In genomic region chr2:165153006-165153405, GRCm38 (mm10) we compare ENCODE assay signal across 8 mouse cellular contexts.
DNase-seq lines count a peak whose midpoint lies in the region; ATAC-seq and TF ChIP-seq lines count a peak whose summit lies in the region.

No protein-coding gene starts in this region.

- WGBS in hindbrain, embryonic 13.5 days, result 37% methylated on average over 12 of the region's 12 CpGs
- 29% methylated on average over 12 of the region's 12 CpGs for WGBS in hindbrain, postnatal 0 days
- 6% methylated on average over 12 of the region's 12 CpGs for WGBS in heart, postnatal 0 days
- 21% methylated on average over 12 of the region's 12 CpGs for whole genome bisulfite sequencing in liver, postnatal 0 days (ENCODE audit: insufficient replicate concordance)

- H3K36me3 ChIP-seq in hindbrain, embryonic 13.5 days, result no peaks in the 10 kb centered on the region
- H3K36me3 ChIP-seq in hindbrain, postnatal 0 days (ENCODE audit: insufficient read depth, low read length), result no peaks in the 10 kb centered on the region
- no peaks in the 10 kb centered on the region for H3K36me3 ChIP-seq in heart, postnatal 0 days (replicated peaks; ENCODE audit: control insufficient read depth, insufficient read depth, low read length)
- no peaks in the 10 kb centered on the region for H3K36me3 ChIP-seq in liver, postnatal 0 days (replicated peaks; ENCODE audit: insufficient read depth, low read length)

- peaks cover 50% of the 10 kb centered on the region for H3K4me1 ChIP-seq in hindbrain, embryonic 13.5 days (replicated peaks)
- H3K4me1 ChIP-seq in hindbrain, postnatal 0 days (ENCODE audit: insufficient read depth, low read length), result 0 out of 2 replicates have a peak, but pooled peaks cover 4% of the 10 kb centered on the region
- peaks cover 11% of the 10 kb centered on the region for H3K4me1 ChIP-seq in heart, postnatal 0 days (ENCODE audit: control insufficient read depth, insufficient read depth)
- H3K4me1 ChIP-seq in liver, postnatal 0 days (ENCODE audit: insufficient read depth), result no peaks in the 10 kb centered on the region

- H3K9ac ChIP-seq in hindbrain, embryonic 13.5 days, result no peak overlapping the region
- no peak overlapping the region for H3K9ac ChIP-seq in hindbrain, postnatal 0 days (replicated peaks; ENCODE audit: low read length)
- H3K9ac ChIP-seq in heart, postnatal 0 days (replicated peaks; ENCODE audit: low read depth, low read length), result no peak overlapping the region
- H3K9ac ChIP-seq in liver, postnatal 0 days (replicated peaks), result no peak overlapping the region

- DNase-seq in hindbrain, postnatal 0 days (ENCODE audit: low spot score), result no peak
- DNase-seq in heart, postnatal 0 days (ENCODE audit: low spot score), result peak; percentile 80
- peak; percentile 60 to 62 for DNase-seq in right cerebral cortex, postnatal 10 days (ENCODE audit: low spot score in 2 of 2)
- DNase-seq in lung, postnatal 14 days, result no peak
- no peak for DNase-seq in B cell, adult 2 months
- no peak for DNase-seq in liver, postnatal 0 days

- H3K9me3 ChIP-seq in hindbrain, embryonic 13.5 days, result no peaks in the 10 kb centered on the region
- no peaks in the 10 kb centered on the region for H3K9me3 ChIP-seq in hindbrain, postnatal 0 days (ENCODE audit: low read length)
- H3K9me3 ChIP-seq in heart, postnatal 0 days (replicated peaks; ENCODE audit: control insufficient read depth, low read length), result no peaks in the 10 kb centered on the region
- H3K9me3 ChIP-seq in liver, postnatal 0 days (ENCODE audit: low read length), result no peaks in the 10 kb centered on the region

- peaks cover 6% of the 10 kb centered on the region; the same call in 1 of the 2 replicates for H3K27me3 ChIP-seq in hindbrain, embryonic 13.5 days
- H3K27me3 ChIP-seq in hindbrain, postnatal 0 days (ENCODE audit: insufficient read depth, low read length), result no peaks in the 10 kb centered on the region
- 0 out of 2 replicates have a peak, but pooled peaks cover 10% of the 10 kb centered on the region for H3K27me3 ChIP-seq in heart, postnatal 0 days (ENCODE audit: control insufficient read depth, insufficient read depth, low read length)
- no peaks in the 10 kb centered on the region for H3K27me3 ChIP-seq in liver, postnatal 0 days (ENCODE audit: insufficient read depth, low read length)

- peak; percentile 86 for TF ChIP-seq EP300 in heart, postnatal 0 days (IDR thresholded peaks at IDR 0.05; ENCODE audit: low read depth)
- no peak for TF ChIP-seq EP300 in liver, postnatal 0 days (IDR thresholded peaks at IDR 0.05; ENCODE audit: low read depth)

- ATAC-seq in hindbrain, embryonic 13.5 days (ENCODE audit: low FRiP score), result no peak
- ATAC-seq in hindbrain, postnatal 0 days, result no peak
- ATAC-seq in frontal cortex, adult (ENCODE audit: low TSS enrichment), result peak; percentile 80
- peak; percentile 95 for ATAC-seq in heart, postnatal 0 days (ENCODE audit: insufficient read depth, low read depth)
- ATAC-seq in liver, postnatal 0 days, result no peak

- H3K4me3 ChIP-seq in hindbrain, embryonic 13.5 days, result no peak overlapping the region
- no peak overlapping the region for H3K4me3 ChIP-seq in hindbrain, postnatal 0 days (ENCODE audit: low read length)
- no peak overlapping the region for H3K4me3 ChIP-seq in heart, postnatal 0 days (ENCODE audit: low read depth, low read length)
- H3K4me3 ChIP-seq in liver, postnatal 0 days (ENCODE audit: low read depth, low read length), result no peak overlapping the region

- 0 out of 2 replicates have a peak overlapping the region, but pooled peaks have one; percentile 52 for H3K27ac ChIP-seq in hindbrain, embryonic 13.5 days
- H3K27ac ChIP-seq in hindbrain, postnatal 0 days, result no peak overlapping the region
- peak overlapping the region; percentile 61 for H3K27ac ChIP-seq in heart, postnatal 0 days (ENCODE audit: low read depth)
- no peak overlapping the region for H3K27ac ChIP-seq in liver, postnatal 0 days (ENCODE audit: low read depth)

- no peak for TF ChIP-seq CTCF in hindbrain, postnatal 0 days (IDR thresholded peaks at IDR 0.05; ENCODE audit: low read depth)
- TF ChIP-seq CTCF in heart, postnatal 0 days (IDR thresholded peaks at IDR 0.05; ENCODE audit: low read depth), result no peak
- TF ChIP-seq CTCF in liver, postnatal 0 days (IDR thresholded peaks at IDR 0.05; ENCODE audit: low read depth), result no peak

- H3K4me2 ChIP-seq in hindbrain, embryonic 13.5 days, result no peak overlapping the region
- no peak overlapping the region for H3K4me2 ChIP-seq in hindbrain, postnatal 0 days (ENCODE audit: low read depth, low read length)
- H3K4me2 ChIP-seq in heart, postnatal 0 days (ENCODE audit: low read depth, low read length), result 0 out of 2 replicates have a peak overlapping the region, but pooled peaks have one; percentile 26
- no peak overlapping the region for H3K4me2 ChIP-seq in liver, postnatal 0 days (ENCODE audit: low read depth, low read length)

Comparison
In these comparisons a context has a peak if more than half of its experiments do, and no peak if none do; other contexts are left out.
1. H3K27ac ChIP-seq: peak in hindbrain, embryonic 13.5 days (single experiment) and heart, postnatal 0 days (single experiment); none in hindbrain, postnatal 0 days (single experiment) and liver, postnatal 0 days (single experiment).
2. ATAC-seq: peak in frontal cortex, adult (single experiment) and heart, postnatal 0 days (single experiment); none in hindbrain, embryonic 13.5 days (single experiment), hindbrain, postnatal 0 days (single experiment) and liver, postnatal 0 days (single experiment).
3. DNase-seq: peak in heart, postnatal 0 days (single experiment) and right cerebral cortex, postnatal 10 days (2 of 2); none in hindbrain, postnatal 0 days (single experiment), lung, postnatal 14 days (single experiment), B cell, adult 2 months (0 of 2) and liver, postnatal 0 days (single experiment).